Mouse (Mus musculus) heart, adult 2 months (tissue): ENCODE measurements around the gene Gm973.

Experiments
- CTCF ChIP-seq: fragments of 200-600 bp; IDR thresholded peaks from 2 replicates; pipeline ENCODE4 v1.8.1; 2022; ENCODE audit warnings: antibody characterized with exemption, mild to moderate bottlenecking, moderate library complexity
- EP300 ChIP-seq: fragments of 200-500 bp; IDR thresholded peaks from 2 replicates; pipeline ENCODE4 v1.6.1; 2011; ENCODE audit warnings: low read depth, low read length, control low read depth; ENCODE audit not compliant: insufficient read depth
- POLR2A ChIP-seq: fragments of 200-500 bp; IDR thresholded peaks from 2 replicates; pipeline ENCODE4 v1.6.1; 2011; ENCODE audit warnings: mild to moderate bottlenecking, low read depth, low read length, control low read depth; ENCODE audit not compliant: insufficient read depth

DNA sequence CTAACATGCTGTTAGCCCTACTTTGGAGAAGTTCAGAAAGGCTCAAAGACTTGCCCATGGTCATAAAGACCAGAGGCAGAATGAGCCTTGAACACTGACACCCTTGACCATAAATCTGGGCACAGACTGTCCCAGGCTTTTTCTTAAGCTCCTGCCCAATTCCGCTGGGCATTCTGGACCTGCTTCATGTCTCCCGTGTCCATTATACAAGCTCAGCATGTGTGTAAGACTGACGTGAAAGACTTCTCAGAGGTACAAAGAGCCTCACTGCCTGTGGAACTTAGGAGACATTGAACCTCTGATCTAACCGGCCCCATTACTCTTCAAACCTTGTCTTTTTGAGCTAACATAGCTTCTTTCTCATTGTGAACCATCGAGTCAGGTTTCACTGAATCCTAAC, 22.3 kb downstream of the Gm973 start:
- no peak for TF ChIP-seq EP300
- TF ChIP-seq POLR2A: no peak
- TF ChIP-seq CTCF: no peak
